Mouse (Mus musculus) CD4-positive, CD25-positive, alpha-beta regulatory T cell, adult 4 months (primary cell): ENCODE measurements around the gene Prpf38b. TPM values are rescaled to one million over a fixed set of nuclear protein-coding genes. Genes with fewer than 3 reads are reported as not detected.
A peak's percentile ranks its signal among the peaks of the same experiment; 100 is the strongest.

ENCODE experiments used
- ATAC-seq: one replicate; pipeline ENCODE4 v1.8.0; 2017
- polyA plus RNA-seq, 2 experiments: library from polyadenylated mRNA; unstranded; fragments of 100-300 nt; shearing (Covaris generic); gene quantifications; one replicate each; pipeline ENCODE4 v1.2.1; 2017

The Prpf38b gene
- polyA plus RNA-seq, 2 experiments from 2014 or later, result 117 to 127 TPM

DNA sequence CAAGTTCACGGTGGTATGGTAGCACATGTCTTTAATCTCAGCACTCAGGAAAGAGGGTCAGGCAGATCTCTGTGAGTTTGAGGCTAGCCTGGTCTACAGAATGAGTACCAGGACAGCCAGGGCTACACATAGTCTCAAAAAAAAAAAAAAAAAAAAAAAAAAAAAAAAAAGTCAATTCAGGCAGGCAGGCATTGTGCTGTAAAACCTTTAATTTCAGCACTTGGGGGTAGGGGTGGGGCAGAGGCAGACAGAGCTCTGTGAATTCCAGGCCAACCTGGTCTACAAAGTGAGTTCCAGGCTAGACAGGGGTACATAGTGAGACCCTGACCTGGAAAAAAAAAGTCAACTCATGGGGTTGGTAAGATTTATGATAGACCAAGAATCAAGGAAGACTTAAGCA, 53.8 kb downstream of the Prpf38b start:
- ATAC-seq, result no peak

GRCm38 (mm10) chr3:108857124-108857470, 54.4 kb downstream of the Prpf38b start:
- ATAC-seq, result peak; percentile 18

GRCm38 (mm10) chr3:108856386-108857123, 55.0 kb downstream of the Prpf38b start:
- peak; percentile 84 for ATAC-seq

GRCm38 (mm10) chr3:108855864-108856263, 55.7 kb downstream of the Prpf38b start:
- ATAC-seq, result peak; percentile 59

DNA sequence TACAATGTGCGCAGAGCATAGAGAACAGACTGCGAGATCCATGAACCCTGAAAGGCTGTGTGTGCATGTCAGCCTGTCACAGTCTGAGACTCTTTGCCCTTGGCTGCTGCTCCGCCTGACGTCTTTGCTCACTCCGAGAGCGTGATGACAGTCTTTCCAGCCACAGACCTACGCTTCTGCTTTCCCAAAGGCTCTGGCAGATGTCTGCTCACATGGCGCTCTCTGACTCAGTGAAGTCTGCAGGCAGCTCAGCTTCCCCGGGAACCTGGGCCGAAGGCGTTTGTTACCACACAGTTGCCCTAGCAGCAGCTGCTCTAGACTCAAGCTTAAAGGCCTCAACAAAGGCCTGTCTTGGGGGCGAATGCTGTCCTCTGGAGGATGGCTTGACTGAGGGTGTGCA, 56.2 kb downstream of the Prpf38b start:
- ATAC-seq, result no peak

- ATAC-seq, result no peak
Observed at GRCm38 (mm10) chr3:108853266-108853665, 58.3 kb downstream of the Prpf38b start.

Other genes with a start within 250 kb of the Prpf38b start
- 1 to 10 TPM in 1 of 2 experiments, under 1 TPM in 1; 0.82 to 2.1 TPM for gene Gpsm2, start 189.4 kb downstream of the Prpf38b start, polyA plus RNA-seq
- not detected for gene Aknad1, start 172.1 kb downstream of the Prpf38b start, polyA plus RNA-seq
- 10 to 100 TPM; 76.9 to 97.7 TPM for gene Stxbp3, start 71.2 kb downstream of the Prpf38b start, polyA plus RNA-seq
- under 1 TPM; 0.22 to 0.68 TPM for gene Fndc7, start 21.7 kb downstream of the Prpf38b start, polyA plus RNA-seq
- gene Henmt1, start 28.1 kb upstream of the Prpf38b start, polyA plus RNA-seq, result 1 to 10 TPM in 1 of 2 experiments, not detected in 1; 2.3 TPM
- not detected for gene Gm9857, start 28.7 kb upstream of the Prpf38b start, polyA plus RNA-seq
- gene Fam102b, start 115.9 kb upstream of the Prpf38b start, polyA plus RNA-seq, result 1 to 10 TPM; 3.0 to 3.6 TPM
- gene Slc25a54, start 168.7 kb upstream of the Prpf38b start, polyA plus RNA-seq, result not detected
- 10 to 100 TPM; 14.0 to 16.8 TPM for gene Slc25a24, start 211.4 kb upstream of the Prpf38b start, polyA plus RNA-seq